Mouse (Mus musculus) liver, embryonic 15.5 days (tissue): ENCODE measurements around the gene Inpp5k. TPM values are rescaled to one million over a fixed set of nuclear protein-coding genes. Genes with fewer than 3 reads are reported as not detected.

Source experiments
- ATAC-seq: fragments of 200-750 bp; cut with Nextera tagmentation; 2 replicates; pipeline ENCODE4 v1.8.0; 2017; ENCODE audit warnings: moderate number of reproducible peaks, mild to moderate bottlenecking, moderate library complexity; ENCODE audit not compliant: insufficient read depth
- H3K27ac ChIP-seq: fragments of 300-500 bp; sonication (generic); replicated peaks from 2 replicates; pipeline ENCODE4 v1.5.1; 2015; ENCODE audit warnings: mild to moderate bottlenecking, inconsistent platforms
- H3K27me3 ChIP-seq: fragments of 300-500 bp; sonication (generic); 2 replicates; pipeline ENCODE4 v1.6.1; 2015; ENCODE audit warnings: mild to moderate bottlenecking, inconsistent platforms
- H3K36me3 ChIP-seq: fragments of 300-500 bp; sonication (generic); replicated peaks from 2 replicates; pipeline ENCODE4 v1.6.1; 2015; ENCODE audit warnings: moderate library complexity, mild to moderate bottlenecking, inconsistent platforms
- H3K4me1 ChIP-seq: fragments of 300-500 bp; sonication (generic); replicated peaks from 2 replicates; pipeline ENCODE4 v1.6.1; 2015; ENCODE audit warnings: inconsistent platforms
- H3K4me2 ChIP-seq: fragments of 300-500 bp; sonication (generic); 2 replicates; pipeline ENCODE4 v1.6.1; 2015; ENCODE audit warnings: moderate library complexity, mild to moderate bottlenecking, inconsistent platforms
- H3K4me3 ChIP-seq: fragments of 300-500 bp; sonication (generic); replicated peaks from 2 replicates; pipeline ENCODE4 v1.5.1; 2015; ENCODE audit warnings: mild to moderate bottlenecking, inconsistent platforms
- H3K9ac ChIP-seq: fragments of 300-500 bp; sonication (generic); 2 replicates; pipeline ENCODE4 v1.6.1; 2015; ENCODE audit warnings: moderate library complexity, mild to moderate bottlenecking, inconsistent platforms
- H3K9me3 ChIP-seq: fragments of 300-500 bp; sonication (generic); replicated peaks from 2 replicates; pipeline ENCODE4 v1.6.1; 2016; ENCODE audit warnings: inconsistent platforms
- WGBS: fragments of 180-500 bp; shearing (Covaris S2); methylation state at CpG from one replicate; pipeline ENCODE4 v1.1.7; 2015; ENCODE audit warnings: mixed read lengths; ENCODE audit not compliant: insufficient replicate concordance; 5-methylcytosine and 5-hydroxymethylcytosine counted together
- polyA plus RNA-seq: library from polyadenylated mRNA; unstranded; fragments of >200 nt; fragmentation: Nextera tagmentation; extraction: Ambion mirVana; gene quantifications from 2 replicates; pipeline ENCODE4 v1.2.1, GENCODE M21; 2015

Gene Inpp5k
- 16.0 and 18.3 TPM in 2 replicates for polyA plus RNA-seq

GRCm38 (mm10) chr11:75630645-75631229 lies at the start of gene Inpp5k:
Gene Inpp5k (plus strand): TSS chr11:75630988.
- Histone ChIP-seq H3K4me3 (peak within 1 kb of the TSS; percentile 81), H3K27ac (peak within 1 kb of the TSS; percentile 83), H3K4me2 (peak within 1 kb of the TSS; percentile 89), H3K36me3 (peaks cover 30% of the 10 kb centered on the region), H3K4me1 (peaks cover 37% of the 10 kb centered on the region), H3K27me3 (no peaks in the 10 kb centered on the region), H3K9ac (peak within 1 kb of the TSS; percentile 78), H3K9me3 (no peaks in the 10 kb centered on the region)
- ATAC-seq, result peak; percentile 99
- WGBS, result under 1% methylated on average over 53 of the region's 53 CpGs

DNA sequence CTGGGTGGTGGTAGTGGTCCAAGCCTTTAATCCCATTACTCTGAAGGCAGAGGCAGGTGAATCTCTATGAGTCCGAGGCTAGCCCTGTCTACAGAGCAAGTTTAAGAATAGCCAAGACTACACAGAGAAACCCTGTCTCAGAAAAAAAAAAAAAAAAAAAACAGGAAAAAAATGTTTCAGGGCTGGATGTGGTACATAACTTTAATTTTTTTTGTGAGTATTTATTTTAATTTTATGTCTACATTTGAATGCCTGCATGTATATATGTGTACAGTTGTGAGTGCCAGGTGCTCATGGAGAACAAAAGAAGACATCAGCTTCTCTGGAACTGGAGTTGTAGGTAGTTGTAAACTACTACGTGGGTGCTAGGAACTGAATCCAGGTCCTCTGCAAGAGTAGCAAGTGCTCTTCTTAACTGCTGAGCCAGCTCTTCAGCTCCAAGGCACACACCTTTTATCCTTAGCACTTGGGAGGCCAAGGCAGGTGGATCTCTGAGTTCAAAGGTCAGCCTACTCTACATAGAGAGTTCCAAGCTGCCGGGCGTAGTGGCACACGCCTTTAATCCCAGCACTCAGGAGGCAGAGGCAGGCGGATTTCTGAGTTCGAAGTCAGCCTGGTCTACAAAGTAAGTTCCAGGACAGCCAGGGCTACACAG lies 49.2 kb upstream of the Inpp5k start:
- Histone ChIP-seq H3K4me2 (no peak overlapping the region), H3K9ac (no peak overlapping the region), H3K9me3 (no peaks in the 10 kb centered on the region), H3K4me3 (no peak overlapping the region), H3K36me3 (no peaks in the 10 kb centered on the region), H3K4me1 (no peaks in the 10 kb centered on the region), H3K27me3 (no peaks in the 10 kb centered on the region), H3K27ac (no peak overlapping the region)
- no peak for ATAC-seq
- 80% methylated on average over 7 of the region's 7 CpGs for WGBS

- no peak for ATAC-seq
- no peak overlapping the region for H3K9ac ChIP-seq
- H3K9me3 ChIP-seq, result no peaks in the 10 kb centered on the region
- no peaks in the 10 kb centered on the region for H3K36me3 ChIP-seq
- H3K4me2 ChIP-seq, result no peak overlapping the region
- peaks cover 10% of the 10 kb centered on the region for H3K4me1 ChIP-seq
- H3K27me3 ChIP-seq, result no peaks in the 10 kb centered on the region
- 43% methylated on average over 2 of the region's 2 CpGs for WGBS
- H3K27ac ChIP-seq, result no peak overlapping the region
- H3K4me3 ChIP-seq, result no peak overlapping the region
These were observed 47.3 kb upstream of the Inpp5k start for GRCm38 (mm10) chr11:75583521-75583920.

GRCm38 (mm10) chr11:75585061-75585460 lies 45.7 kb upstream of the Inpp5k start:
- WGBS, result 39% methylated on average over 4 of the region's 4 CpGs
- Histone ChIP-seq H3K36me3 (no peaks in the 10 kb centered on the region), H3K27ac (no peak overlapping the region), H3K9me3 (no peaks in the 10 kb centered on the region), H3K4me2 (no peak overlapping the region), H3K4me3 (no peak overlapping the region), H3K27me3 (no peaks in the 10 kb centered on the region), H3K4me1 (peaks cover 21% of the 10 kb centered on the region), H3K9ac (no peak overlapping the region)
- ATAC-seq, result no peak

GRCm38 (mm10) chr11:75585978-75586377 lies 44.8 kb upstream of the Inpp5k start:
- Histone ChIP-seq H3K4me3 (no peak overlapping the region), H3K4me1 (peaks cover 26% of the 10 kb centered on the region), H3K9me3 (no peaks in the 10 kb centered on the region), H3K4me2 (no peak overlapping the region), H3K36me3 (no peaks in the 10 kb centered on the region), H3K27ac (no peak overlapping the region), H3K9ac (no peak overlapping the region), H3K27me3 (no peaks in the 10 kb centered on the region)
- no peak for ATAC-seq
- WGBS, result 59% methylated on average over 5 of the region's 5 CpGs

GRCm38 (mm10) chr11:75586963-75587362 lies 43.8 kb upstream of the Inpp5k start:
- no peak for ATAC-seq
- Histone ChIP-seq H3K4me3 (0 out of 2 replicates have a peak overlapping the region, but pooled peaks have one; percentile 88), H3K27ac (no peak overlapping the region; the same call in 1 of the 2 replicates), H3K36me3 (no peaks in the 10 kb centered on the region), H3K9me3 (no peaks in the 10 kb centered on the region), H3K9ac (no peak overlapping the region), H3K4me1 (peaks cover 30% of the 10 kb centered on the region), H3K4me2 (no peak overlapping the region), H3K27me3 (no peaks in the 10 kb centered on the region)
- 67% methylated on average over 5 of the region's 5 CpGs for WGBS

- Histone ChIP-seq H3K36me3 (peaks cover 4% of the 10 kb centered on the region), H3K4me3 (peak within 1 kb of the TSS; percentile 88), H3K4me2 (peak within 1 kb of the TSS; percentile 98), H3K27ac (peak within 1 kb of the TSS; percentile 85), H3K9me3 (no peaks in the 10 kb centered on the region), H3K4me1 (peaks cover 34% of the 10 kb centered on the region), H3K9ac (peak within 1 kb of the TSS; percentile 96), H3K27me3 (no peaks in the 10 kb centered on the region)
- ATAC-seq, result peak; percentile 87
- 3% methylated on average over 49 of the region's 49 CpGs for WGBS
These were observed 43.1 kb upstream of the Inpp5k start, which contains the start of gene Pitpna for GRCm38 (mm10) chr11:75587493-75588284. Gene Pitpna (plus strand): TSS chr11:75588097.

GRCm38 (mm10) chr11:75588285-75588941 lies 42.4 kb upstream of the Inpp5k start:
- Histone ChIP-seq H3K9ac (peak overlapping the region; percentile 96), H3K27ac (peak overlapping the region; percentile 85), H3K4me3 (peak overlapping the region; percentile 88), H3K9me3 (no peaks in the 10 kb centered on the region), H3K4me2 (peak overlapping the region; percentile 98), H3K27me3 (no peaks in the 10 kb centered on the region), H3K36me3 (peaks cover 12% of the 10 kb centered on the region), H3K4me1 (peaks cover 34% of the 10 kb centered on the region)
- peak; percentile 64 for ATAC-seq
- under 1% methylated on average over 37 of the region's 37 CpGs for WGBS

DNA sequence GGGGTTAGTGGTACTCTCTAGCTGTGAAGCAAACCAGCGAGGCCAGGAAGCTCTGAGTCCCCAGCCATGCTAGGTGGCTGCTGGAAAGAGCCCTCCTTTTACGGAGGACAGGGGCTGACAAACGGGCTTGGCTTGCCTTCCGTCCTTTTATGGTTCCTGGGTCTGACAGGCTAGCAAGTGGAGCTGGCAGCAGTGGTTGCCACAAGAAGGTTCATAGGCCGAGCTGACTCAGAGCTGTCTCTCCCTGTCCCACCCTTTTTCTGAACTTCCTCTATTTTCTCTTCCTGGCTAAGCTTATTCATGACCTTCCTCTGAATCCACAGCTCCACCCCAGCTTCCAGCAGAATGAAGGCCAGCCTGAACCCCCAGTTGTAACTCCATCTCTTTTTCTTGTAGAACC lies 38.2 kb upstream of the Inpp5k start:
- Histone ChIP-seq H3K4me2 (no peak overlapping the region), H3K9ac (no peak overlapping the region), H3K36me3 (peaks cover 29% of the 10 kb centered on the region), H3K9me3 (no peaks in the 10 kb centered on the region), H3K4me3 (no peak overlapping the region), H3K4me1 (peaks cover 55% of the 10 kb centered on the region), H3K27ac (peak overlapping the region; percentile 48), H3K27me3 (no peaks in the 10 kb centered on the region)
- 49% methylated on average over 5 of the region's 5 CpGs for WGBS
- no peak for ATAC-seq

- Histone ChIP-seq H3K27ac (no peak overlapping the region), H3K9ac (no peak overlapping the region), H3K9me3 (no peaks in the 10 kb centered on the region), H3K4me2 (no peak overlapping the region), H3K4me1 (peaks cover 41% of the 10 kb centered on the region), H3K27me3 (no peaks in the 10 kb centered on the region), H3K4me3 (no peak overlapping the region), H3K36me3 (peaks cover 43% of the 10 kb centered on the region)
- whole genome bisulfite sequencing, result 65% methylated on average over 9 of the region's 9 CpGs
- ATAC-seq, result no peak
These were observed 36.4 kb upstream of the Inpp5k start for GRCm38 (mm10) chr11:75594431-75594830.

DNA sequence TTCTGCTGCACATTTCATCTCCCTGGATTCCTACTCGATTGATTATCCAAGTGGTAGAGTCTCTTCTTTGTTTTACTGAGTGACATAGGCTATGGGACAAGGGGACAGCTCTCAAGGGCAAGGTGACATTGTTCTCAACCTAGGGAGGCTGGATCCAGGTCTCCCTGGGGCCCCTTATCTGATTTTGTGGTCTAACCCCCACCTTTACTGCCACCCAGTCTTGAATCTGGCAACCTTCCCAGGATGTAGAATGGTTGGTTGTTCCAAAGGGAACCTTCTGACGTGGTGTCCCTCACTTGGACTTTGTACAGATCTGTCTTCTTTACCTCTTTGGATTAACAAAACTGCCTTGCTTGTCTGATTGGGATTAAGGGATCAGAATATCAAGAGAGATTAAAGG lies 35.4 kb upstream of the Inpp5k start:
- H3K27ac ChIP-seq, result no peak overlapping the region
- no peak for ATAC-seq

More for the DNA sequence above, 35.4 kb upstream of the Inpp5k start:
- Histone ChIP-seq H3K9ac (no peak overlapping the region), H3K4me1 (peaks cover 36% of the 10 kb centered on the region), H3K36me3 (peaks cover 49% of the 10 kb centered on the region), H3K9me3 (no peaks in the 10 kb centered on the region), H3K4me2 (no peak overlapping the region), H3K4me3 (no peak overlapping the region), H3K27me3 (no peaks in the 10 kb centered on the region)
- WGBS, result 49% methylated on average over 2 of the region's 2 CpGs
